Mouse (Mus musculus): ENCODE data around the gene Col6a1. TPM values are rescaled to one million over a fixed set of nuclear protein-coding genes. Genes with fewer than 3 reads are reported as not detected.

The Col6a1 gene
- polyA plus RNA-seq, 1 experiment from 2014 or later = 55.5 TPM

GRCm38 (mm10) chr10:76704358-76704757, 21.6 kb downstream of the Col6a1 start:
- 76% methylated on average over 3 of the region's 3 CpGs for WGBS
- Histone ChIP-seq H3K27me3 (replicated peaks) (no peaks in the 10 kb centered on the region), H3K36me3 (peaks cover 7% of the 10 kb centered on the region), H3K4me1 (no peaks in the 10 kb centered on the region), H3K27ac (replicated peaks) (no peak overlapping the region), H3K4me3 (no peak overlapping the region), H3K9ac (no peak overlapping the region), H3K4me2 (no peak overlapping the region), H3K9me3 (no peaks in the 10 kb centered on the region; the same call in 1 of the 2 replicates)
- ATAC-seq (ENCODE audit: extremely low read depth, insufficient number of reproducible peaks, low FRiP score, low TSS enrichment) = no peak

GRCm38 (mm10) chr10:76701446-76701845, 24.5 kb downstream of the Col6a1 start:
- Histone ChIP-seq H3K4me3 (no peak overlapping the region), H3K27me3 (replicated peaks) (no peaks in the 10 kb centered on the region), H3K9me3 (no peaks in the 10 kb centered on the region; the same call in 1 of the 2 replicates), H3K9ac (no peak overlapping the region), H3K4me1 (no peaks in the 10 kb centered on the region), H3K36me3 (no peaks in the 10 kb centered on the region), H3K27ac (replicated peaks) (no peak overlapping the region), H3K4me2 (no peak overlapping the region)
- 73% methylated on average over 2 of the region's 2 CpGs for WGBS
- ATAC-seq (ENCODE audit: extremely low read depth, insufficient number of reproducible peaks, low FRiP score, low TSS enrichment) = no peak

- Histone ChIP-seq H3K36me3 (no peaks in the 10 kb centered on the region), H3K4me1 (peaks cover 9% of the 10 kb centered on the region), H3K27ac (replicated peaks) (no peak overlapping the region), H3K4me2 (no peak overlapping the region), H3K4me3 (no peak overlapping the region), H3K27me3 (replicated peaks) (no peaks in the 10 kb centered on the region), H3K9ac (no peak overlapping the region), H3K9me3 (no peaks in the 10 kb centered on the region; the same call in 1 of the 2 replicates)
- WGBS = 73% methylated on average over 7 of the region's 7 CpGs
- ATAC-seq (ENCODE audit: extremely low read depth, insufficient number of reproducible peaks, low FRiP score, low TSS enrichment) = no peak
Measured at GRCm38 (mm10) chr10:76699816-76700215, 26.2 kb downstream of the Col6a1 start.

- 64% methylated on average over 10 of the region's 10 CpGs for WGBS
- Histone ChIP-seq H3K4me3 (no peak overlapping the region), H3K4me2 (no peak overlapping the region; the same call in 1 of the 2 replicates), H3K9ac (no peak overlapping the region), H3K4me1 (peaks cover 20% of the 10 kb centered on the region), H3K9me3 (no peaks in the 10 kb centered on the region), H3K27me3 (replicated peaks) (no peaks in the 10 kb centered on the region), H3K36me3 (no peaks in the 10 kb centered on the region), H3K27ac (replicated peaks) (peak overlapping the region; percentile 81)
- no peak for ATAC-seq (ENCODE audit: extremely low read depth, insufficient number of reproducible peaks, low FRiP score, low TSS enrichment)
Measured at GRCm38 (mm10) chr10:76695283-76695885, 30.6 kb downstream of the Col6a1 start.

- no peak overlapping the region for H3K4me3 ChIP-seq
- peaks cover 20% of the 10 kb centered on the region for H3K4me1 ChIP-seq
- no peaks in the 10 kb centered on the region for H3K36me3 ChIP-seq
- no peaks in the 10 kb centered on the region for H3K27me3 ChIP-seq (replicated peaks)
- H3K9ac ChIP-seq = no peak overlapping the region
- peak overlapping the region; percentile 81 for H3K27ac ChIP-seq (replicated peaks)
- no peaks in the 10 kb centered on the region for H3K9me3 ChIP-seq
- WGBS = 4% methylated on average over 7 of the region's 7 CpGs
- no peak for ATAC-seq (ENCODE audit: extremely low read depth, insufficient number of reproducible peaks, low FRiP score, low TSS enrichment)
- peak overlapping the region; percentile 22; the same call in 1 of the 2 replicates for H3K4me2 ChIP-seq
Measured at GRCm38 (mm10) chr10:76694765-76695164, 31.2 kb downstream of the Col6a1 start.

- H3K27ac ChIP-seq (replicated peaks) = no peak overlapping the region
Measured at GRCm38 (mm10) chr10:76693446-76693845, 32.5 kb downstream of the Col6a1 start.

GRCm38 (mm10) chr10:76685451-76686017, 40.4 kb downstream of the Col6a1 start:
- Histone ChIP-seq H3K4me1 (peaks cover 24% of the 10 kb centered on the region), H3K9me3 (no peaks in the 10 kb centered on the region), H3K4me2 (no peak overlapping the region), H3K27ac (replicated peaks) (no peak overlapping the region), H3K4me3 (no peak overlapping the region), H3K27me3 (replicated peaks) (no peaks in the 10 kb centered on the region), H3K36me3 (no peaks in the 10 kb centered on the region), H3K9ac (no peak overlapping the region)
- WGBS = 80% methylated on average over 10 of the region's 10 CpGs
- ATAC-seq (ENCODE audit: extremely low read depth, insufficient number of reproducible peaks, low FRiP score, low TSS enrichment) = no peak

More at GRCm38 (mm10) chr10:76693446-76693845, 32.5 kb downstream of the Col6a1 start:
- Histone ChIP-seq H3K36me3 (no peaks in the 10 kb centered on the region), H3K4me3 (no peak overlapping the region), H3K9me3 (no peaks in the 10 kb centered on the region), H3K4me1 (peaks cover 20% of the 10 kb centered on the region), H3K4me2 (no peak overlapping the region), H3K27me3 (replicated peaks) (no peaks in the 10 kb centered on the region), H3K9ac (no peak overlapping the region)
- no peak for ATAC-seq (ENCODE audit: extremely low read depth, insufficient number of reproducible peaks, low FRiP score, low TSS enrichment)
- 72% methylated on average over 2 of the region's 2 CpGs for WGBS

- WGBS = 69% methylated on average over 12 of the region's 12 CpGs
- H3K27ac ChIP-seq (replicated peaks) = peak overlapping the region; percentile 17; the same call in 1 of the 2 replicates
- ATAC-seq (ENCODE audit: extremely low read depth, insufficient number of reproducible peaks, low FRiP score, low TSS enrichment) = no peak
- no peak overlapping the region for H3K4me2 ChIP-seq
- no peaks in the 10 kb centered on the region for H3K27me3 ChIP-seq (replicated peaks)
- H3K36me3 ChIP-seq = no peaks in the 10 kb centered on the region
- H3K4me3 ChIP-seq = no peak overlapping the region
- H3K9me3 ChIP-seq = no peaks in the 10 kb centered on the region
- no peak overlapping the region for H3K9ac ChIP-seq
- H3K4me1 ChIP-seq = peaks cover 25% of the 10 kb centered on the region
Measured at GRCm38 (mm10) chr10:76683977-76684376, 42.0 kb downstream of the Col6a1 start.

GRCm38 (mm10) chr10:76683461-76683860, 42.5 kb downstream of the Col6a1 start:
- H3K27ac ChIP-seq (replicated peaks) = peak overlapping the region; percentile 48
- H3K4me1 ChIP-seq = peaks cover 25% of the 10 kb centered on the region
- no peak overlapping the region for H3K9ac ChIP-seq
- no peaks in the 10 kb centered on the region for H3K36me3 ChIP-seq
- H3K4me3 ChIP-seq = no peak overlapping the region
- H3K27me3 ChIP-seq (replicated peaks) = no peaks in the 10 kb centered on the region
- H3K9me3 ChIP-seq = no peaks in the 10 kb centered on the region
- 67% methylated on average over 7 of the region's 7 CpGs for WGBS
- no peak for ATAC-seq (ENCODE audit: extremely low read depth, insufficient number of reproducible peaks, low FRiP score, low TSS enrichment)
- H3K4me2 ChIP-seq = no peak overlapping the region

GRCm38 (mm10) chr10:76681882-76682281, 44.1 kb downstream of the Col6a1 start:
- Histone ChIP-seq H3K4me2 (no peak overlapping the region), H3K4me3 (no peak overlapping the region), H3K36me3 (no peaks in the 10 kb centered on the region), H3K4me1 (peaks cover 25% of the 10 kb centered on the region), H3K9ac (no peak overlapping the region), H3K27me3 (replicated peaks) (no peaks in the 10 kb centered on the region), H3K27ac (replicated peaks) (0 out of 2 replicates have a peak overlapping the region, but pooled peaks have one; percentile 38), H3K9me3 (no peaks in the 10 kb centered on the region)
- no peak for ATAC-seq (ENCODE audit: extremely low read depth, insufficient number of reproducible peaks, low FRiP score, low TSS enrichment)
- 57% methylated on average over 3 of the region's 3 CpGs for WGBS

GRCm38 (mm10) chr10:76680758-76681650, 45.0 kb downstream of the Col6a1 start:
- 0 out of 2 replicates have a peak overlapping the region, but pooled peaks have one; percentile 38 for H3K27ac ChIP-seq (replicated peaks)
- 32% methylated on average over 6 of the region's 6 CpGs for WGBS

More at GRCm38 (mm10) chr10:76680758-76681650, 45.0 kb downstream of the Col6a1 start:
- Histone ChIP-seq H3K36me3 (no peaks in the 10 kb centered on the region), H3K27me3 (replicated peaks) (no peaks in the 10 kb centered on the region), H3K9me3 (no peaks in the 10 kb centered on the region), H3K9ac (no peak overlapping the region), H3K4me1 (peaks cover 25% of the 10 kb centered on the region), H3K4me2 (no peak overlapping the region), H3K4me3 (no peak overlapping the region)
- ATAC-seq (ENCODE audit: extremely low read depth, insufficient number of reproducible peaks, low FRiP score, low TSS enrichment) = no peak
